Mouse (Mus musculus): ENCODE results near the gene Gm20894. TPM values are rescaled to one million over a fixed set of nuclear protein-coding genes. Genes with fewer than 3 reads are reported as not detected.

The Gm20894 gene
- not detected in 2 replicates for total RNA-seq (2023)

GRCm38 (mm10) chrY:28271412-28271811 lies at the start of gene Gm20894:
Gene Gm20894 (minus strand): TSS chrY:28271512.

Data from neutrophil, adult 65 days (primary cell).